Mouse (Mus musculus) layer of hippocampus, adult 9-11 months (tissue): ENCODE measurements at regions not wholly inside any gene's neighbourhood (a gene's known extent, or its start where the extent isn't known, plus 50 kb on each side); places are given as distances from the start of the nearest gene placed in this dataset.

Experiments used
- DNase-seq: peaks from one replicate; pipeline ENCODE4 v3.0.0; 2022

GRCm38 (mm10) chr11:79881812-79882211 lies 80.4 kb downstream of the Utp6 start:
- DNase-seq, result no peak

- DNase-seq, result no peak
Observed at GRCm38 (mm10) chr11:79878091-79878490, 84.1 kb downstream of the Utp6 start.

- no peak for DNase-seq
Observed at GRCm38 (mm10) chr11:79877184-79877745, 84.9 kb downstream of the Utp6 start.

GRCm38 (mm10) chr11:79871783-79872628 lies 90.2 kb downstream of the Utp6 start:
- DNase-seq, result no peak

GRCm38 (mm10) chr11:79870189-79870588 lies 92.0 kb downstream of the Utp6 start:
- no peak for DNase-seq

GRCm38 (mm10) chr11:79869009-79869408 lies 93.2 kb downstream of the Utp6 start:
- DNase-seq, result no peak

- DNase-seq, result no peak
Observed at GRCm38 (mm10) chr11:79864836-79865235, 97.4 kb downstream of the Utp6 start.

- DNase-seq, result no peak
Observed at GRCm38 (mm10) chr11:79863487-79864175, 98.6 kb downstream of the Utp6 start.

GRCm38 (mm10) chr11:79860611-79861067 lies 101.6 kb downstream of the Utp6 start:
- DNase-seq, result no peak

- DNase-seq, result no peak
Observed at GRCm38 (mm10) chr11:79856376-79856775, 105.8 kb downstream of the Utp6 start.

GRCm38 (mm10) chr11:79849545-79849944 lies 112.6 kb downstream of the Utp6 start:
- DNase-seq, result no peak

- no peak for DNase-seq
Observed at GRCm38 (mm10) chr11:79844436-79844835, 117.8 kb downstream of the Utp6 start.

GRCm38 (mm10) chr11:79843021-79843420 lies 119.2 kb downstream of the Utp6 start:
- no peak for DNase-seq

- DNase-seq, result no peak
Observed at GRCm38 (mm10) chr11:79839973-79840372, 122.2 kb downstream of the Utp6 start.

- DNase-seq, result no peak
Observed at GRCm38 (mm10) chr11:79838051-79838450, 124.1 kb downstream of the Utp6 start.

- DNase-seq, result no peak
Observed at GRCm38 (mm10) chr11:79837076-79837990, 124.9 kb downstream of the Utp6 start.

GRCm38 (mm10) chr11:79835873-79836272 lies 126.3 kb downstream of the Utp6 start:
- no peak for DNase-seq

GRCm38 (mm10) chr11:79833817-79834216 lies 128.4 kb downstream of the Utp6 start:
- DNase-seq, result no peak

GRCm38 (mm10) chr11:79831591-79832320 lies 130.4 kb downstream of the Utp6 start:
- no peak for DNase-seq

GRCm38 (mm10) chr11:79830567-79831055 lies 131.6 kb downstream of the Utp6 start:
- no peak for DNase-seq

- no peak for DNase-seq
Observed at GRCm38 (mm10) chr11:79827034-79827433, 135.2 kb downstream of the Utp6 start.

- no peak for DNase-seq
Observed at GRCm38 (mm10) chr11:79825881-79826280, 136.3 kb downstream of the Utp6 start.
